Mouse (Mus musculus): ENCODE data around the gene Prkcb.

Gene Prkcb

DNA sequence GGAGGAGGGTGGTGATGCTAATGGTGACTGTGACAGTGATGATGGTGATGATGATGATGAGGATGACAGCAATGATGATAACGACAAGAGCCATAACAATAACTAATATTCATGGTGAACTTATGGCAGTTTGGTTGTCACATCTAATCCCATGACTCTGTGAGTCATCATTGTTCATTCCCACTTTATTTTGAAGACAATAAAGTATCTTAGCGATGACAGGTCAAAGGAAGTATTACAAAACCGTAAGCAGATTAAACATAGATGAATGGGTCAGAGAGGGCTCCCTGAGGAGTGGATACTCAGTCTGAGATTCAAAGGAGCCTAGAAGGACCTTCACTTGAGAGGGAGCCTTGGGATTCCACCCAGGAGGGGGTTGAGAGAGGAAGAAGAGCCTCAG lies 122.3 kb downstream of the Prkcb start:
- no peak for DNase-seq

GRCm38 (mm10) chr7:122413231-122413630 lies 124.7 kb downstream of the Prkcb start:
- DNase-seq, result no peak

GRCm38 (mm10) chr7:122414146-122414545 lies 125.6 kb downstream of the Prkcb start:
- DNase-seq, result no peak

DNA sequence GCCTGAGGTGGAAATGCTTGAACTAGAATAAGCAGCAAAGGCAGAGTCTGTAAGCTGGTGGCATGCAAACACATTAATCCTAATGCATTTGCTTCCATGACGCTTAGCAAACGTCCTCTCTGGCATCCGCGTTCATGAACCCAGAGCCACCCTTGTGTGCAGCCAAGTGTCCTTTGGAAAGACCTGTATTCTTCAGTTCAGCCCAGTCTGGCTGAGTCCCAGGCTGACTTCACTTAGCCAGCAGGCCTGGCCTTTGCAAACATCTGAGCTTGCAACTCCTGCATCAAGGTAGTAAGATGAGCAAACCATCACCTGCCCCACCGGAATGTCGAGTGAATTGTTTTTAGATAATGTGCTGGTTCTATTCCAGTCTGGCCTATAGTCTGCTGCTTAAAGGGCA lies 126.1 kb downstream of the Prkcb start:
- no peak for DNase-seq

GRCm38 (mm10) chr7:122415387-122415786 lies 126.8 kb downstream of the Prkcb start:
- no peak for DNase-seq

DNA sequence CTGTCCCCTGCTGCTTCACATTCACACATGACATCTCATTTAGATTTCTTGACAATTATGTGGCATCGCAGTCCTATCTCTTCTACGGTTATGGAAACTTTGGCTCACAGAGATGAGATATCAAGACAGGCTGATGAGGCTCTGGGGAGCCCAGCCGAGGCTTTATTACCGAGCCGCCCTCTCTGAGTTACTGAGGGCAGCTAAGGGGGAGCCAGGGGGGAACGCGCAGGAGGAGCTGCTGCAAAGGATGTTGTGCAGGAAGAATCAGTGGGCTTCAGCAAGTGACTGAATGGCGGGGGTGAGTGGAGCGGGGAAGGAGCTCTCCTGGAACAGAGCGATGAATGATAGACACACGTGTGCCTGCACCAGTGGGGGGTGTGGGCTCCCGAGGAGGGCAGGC lies 127.4 kb downstream of the Prkcb start:
- no peak for DNase-seq

DNA sequence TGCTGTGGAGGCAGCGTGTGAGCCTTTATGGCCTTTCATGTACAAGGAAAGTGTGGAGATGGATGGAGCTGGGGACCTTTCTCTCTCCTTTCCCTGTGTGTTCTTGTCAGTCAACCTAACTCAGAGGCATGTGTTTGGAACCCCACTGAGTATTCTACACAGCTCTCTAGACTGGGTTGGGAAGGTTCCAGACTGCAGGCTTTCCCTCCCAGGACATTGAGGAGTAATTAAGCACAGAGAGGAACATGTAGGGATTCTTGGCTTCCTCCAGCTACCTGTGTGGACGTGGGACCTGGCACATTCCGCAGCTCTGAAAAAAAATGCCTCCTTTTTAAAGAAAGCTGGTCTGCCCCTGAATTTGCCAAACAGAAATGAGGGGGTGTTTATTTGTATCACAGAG lies 130.0 kb downstream of the Prkcb start:
- DNase-seq, result no peak

DNA sequence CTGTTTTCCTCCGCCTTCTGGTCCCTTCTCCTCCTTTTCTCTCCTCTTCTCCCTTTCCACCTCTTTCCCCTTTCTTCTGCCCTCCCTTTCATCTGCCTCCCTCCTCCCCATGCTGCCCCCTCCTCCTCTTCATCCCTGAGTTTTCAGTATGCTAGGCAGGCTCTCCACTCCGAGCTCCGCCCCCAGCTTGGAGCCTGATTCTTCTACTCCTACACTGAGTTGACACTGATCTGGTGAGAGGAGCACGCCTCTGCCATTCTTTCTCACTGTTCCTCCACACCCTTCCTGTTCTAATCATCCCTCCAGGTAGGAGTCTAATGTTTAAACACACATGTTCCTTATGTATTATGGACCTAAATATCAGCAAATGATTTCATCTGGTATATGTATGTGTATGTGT lies 135.3 kb downstream of the Prkcb start:
- DNase-seq, result no peak

DNA sequence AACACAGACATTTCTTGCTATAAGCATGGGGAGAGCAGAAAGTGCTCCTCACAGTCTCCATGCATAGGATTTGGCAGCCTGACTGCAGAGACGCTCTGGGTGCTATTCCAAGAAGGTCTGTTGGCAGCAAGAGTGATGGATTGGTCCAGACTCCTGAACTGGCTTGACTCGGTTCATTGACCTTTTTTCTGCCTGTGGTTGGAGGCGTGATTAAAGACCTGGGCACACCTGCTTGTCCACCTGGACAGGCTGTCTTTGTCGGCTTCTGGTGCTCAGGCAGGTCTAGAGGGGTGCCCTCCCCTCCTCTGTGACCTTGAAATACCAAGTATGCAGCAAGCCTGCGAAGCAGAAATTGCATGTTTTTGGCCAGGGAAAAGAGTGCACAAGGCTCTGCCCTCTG lies 140.6 kb downstream of the Prkcb start:
- DNase-seq, result no peak

GRCm38 (mm10) chr7:122432401-122432800 lies 143.8 kb downstream of the Prkcb start:
- DNase-seq, result no peak

GRCm38 (mm10) chr7:122433377-122433776 lies 144.8 kb downstream of the Prkcb start:
- DNase-seq, result no peak

DNA sequence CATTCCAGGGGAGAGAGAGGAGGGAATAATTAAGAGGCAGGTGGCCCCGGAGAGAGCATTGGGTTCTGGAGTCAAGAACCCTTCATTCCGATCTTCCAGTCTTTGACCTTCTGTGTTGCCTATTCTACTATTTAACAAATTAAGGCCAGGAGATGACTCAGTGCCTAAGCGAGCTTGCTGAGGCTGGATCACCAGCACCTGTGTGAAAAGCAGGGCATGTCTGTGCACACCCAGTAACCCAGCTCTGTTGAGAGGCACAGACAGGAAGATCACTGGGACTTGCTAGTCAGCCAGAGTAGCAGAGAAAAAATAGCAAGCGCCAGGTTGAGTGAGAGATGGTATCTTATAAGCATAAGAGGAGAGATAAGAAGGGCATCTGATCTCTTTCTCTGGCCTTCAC lies 146.4 kb downstream of the Prkcb start:
- no peak for DNase-seq

- no peak for DNase-seq
Observed at GRCm38 (mm10) chr7:122435561-122435960, 147.0 kb downstream of the Prkcb start.

GRCm38 (mm10) chr7:122437390-122437789 lies 148.8 kb downstream of the Prkcb start:
- DNase-seq, result no peak

DNA sequence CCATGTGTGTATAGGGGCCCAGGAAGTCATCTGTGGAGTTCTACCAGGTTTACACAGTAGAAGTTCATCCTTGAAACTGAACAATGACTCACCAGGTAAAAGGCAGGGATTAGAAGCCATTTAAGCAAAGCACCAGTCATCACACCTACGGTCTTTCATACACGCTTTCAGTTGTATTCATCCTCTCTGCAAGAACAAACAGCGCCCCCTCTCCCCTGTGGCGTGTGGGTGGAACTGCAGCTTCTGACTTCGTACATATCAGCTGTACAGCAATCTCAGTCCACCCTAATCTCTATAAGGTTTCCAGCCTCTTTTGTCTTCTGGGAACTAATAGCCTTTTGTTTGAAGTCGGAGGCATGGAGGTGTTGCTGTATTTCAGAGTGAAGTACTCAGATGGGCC lies 156.5 kb downstream of the Prkcb start:
- DNase-seq, result peak; percentile 10

DNA sequence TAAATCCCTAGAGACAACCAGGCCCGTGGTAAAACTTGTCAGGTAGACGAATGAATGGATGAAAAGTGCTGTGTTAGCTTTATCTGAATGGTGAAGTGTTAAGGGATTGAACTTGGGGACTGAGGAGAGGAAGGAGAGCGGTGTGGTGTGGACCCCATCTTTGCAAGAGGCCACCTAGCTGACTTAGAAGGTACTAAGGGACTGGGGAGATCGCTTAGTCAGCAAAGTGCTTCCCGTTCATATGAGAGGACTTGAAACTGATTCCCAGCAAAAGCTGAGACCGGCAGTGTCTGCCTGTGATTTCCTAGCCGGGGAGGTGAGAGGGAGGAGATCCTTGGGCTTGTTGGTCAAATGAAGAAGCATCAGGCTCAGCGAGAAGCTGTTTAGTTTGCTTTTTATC lies 164.1 kb downstream of the Prkcb start:
- no peak for DNase-seq

DNA sequence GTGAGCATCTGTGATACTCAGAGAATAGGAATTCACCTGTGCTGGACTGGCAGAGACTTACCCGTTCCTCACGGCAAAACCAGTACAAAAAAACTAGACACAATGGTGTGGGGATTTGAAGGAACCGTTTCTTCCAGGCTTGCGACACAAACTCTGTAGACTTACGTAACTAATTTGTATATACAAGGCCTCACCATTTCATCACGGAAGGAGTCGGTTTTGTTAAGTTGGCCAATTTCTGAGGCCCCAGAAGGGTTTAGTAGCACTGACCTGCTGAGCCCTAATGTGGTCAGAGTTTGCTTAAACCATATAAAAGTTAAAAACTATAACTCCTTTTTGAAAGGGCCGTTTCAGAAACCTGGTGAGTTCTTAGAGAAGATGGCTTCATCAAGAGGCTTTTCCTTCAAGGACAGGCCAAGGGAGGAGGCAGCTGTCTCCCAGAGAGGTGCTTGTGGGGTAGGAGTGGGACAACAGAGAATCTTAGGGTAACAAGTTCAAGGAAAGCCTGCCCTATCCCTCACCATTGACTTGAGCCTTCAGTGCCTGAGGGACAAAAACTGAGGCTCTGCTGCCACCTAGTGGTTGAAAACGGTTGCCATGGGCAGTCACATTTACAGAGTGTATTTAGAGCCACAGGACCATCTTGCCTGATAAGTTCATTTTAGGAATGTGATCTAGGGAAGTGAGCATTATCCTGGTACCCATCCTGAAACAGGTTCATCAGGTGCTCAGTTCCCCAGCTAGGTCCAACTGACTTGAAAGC lies 170.8 kb downstream of the Prkcb start:
- peak; percentile 81 for DNase-seq

- DNase-seq, result no peak
Observed at GRCm38 (mm10) chr7:122460020-122460419, 171.5 kb downstream of the Prkcb start.

GRCm38 (mm10) chr7:122465823-122466549 lies 177.4 kb downstream of the Prkcb start:
- peak; percentile 9 for DNase-seq

GRCm38 (mm10) chr7:122466722-122467121 lies 178.2 kb downstream of the Prkcb start:
- no peak for DNase-seq

DNA sequence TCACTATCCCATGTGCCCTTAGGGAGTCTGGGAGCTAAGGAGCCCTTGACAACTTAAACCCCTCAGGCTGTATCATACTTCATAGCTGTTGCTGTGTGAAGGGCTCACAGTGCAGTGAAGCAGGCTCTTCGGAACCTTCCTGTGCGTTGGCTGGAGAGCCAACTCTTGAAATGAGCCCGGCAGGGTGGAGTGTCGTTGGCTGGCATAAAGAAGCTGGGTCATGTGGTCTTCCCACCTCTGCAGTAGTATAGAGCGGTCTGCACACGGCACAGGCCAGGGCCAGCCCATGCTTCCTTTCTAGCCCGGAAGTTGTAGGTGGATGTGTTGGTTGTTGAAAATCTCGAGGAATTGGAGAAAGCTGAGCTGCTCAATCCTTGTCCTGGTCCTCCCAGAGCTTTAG lies 179.3 kb downstream of the Prkcb start:
- DNase-seq, result no peak

DNA sequence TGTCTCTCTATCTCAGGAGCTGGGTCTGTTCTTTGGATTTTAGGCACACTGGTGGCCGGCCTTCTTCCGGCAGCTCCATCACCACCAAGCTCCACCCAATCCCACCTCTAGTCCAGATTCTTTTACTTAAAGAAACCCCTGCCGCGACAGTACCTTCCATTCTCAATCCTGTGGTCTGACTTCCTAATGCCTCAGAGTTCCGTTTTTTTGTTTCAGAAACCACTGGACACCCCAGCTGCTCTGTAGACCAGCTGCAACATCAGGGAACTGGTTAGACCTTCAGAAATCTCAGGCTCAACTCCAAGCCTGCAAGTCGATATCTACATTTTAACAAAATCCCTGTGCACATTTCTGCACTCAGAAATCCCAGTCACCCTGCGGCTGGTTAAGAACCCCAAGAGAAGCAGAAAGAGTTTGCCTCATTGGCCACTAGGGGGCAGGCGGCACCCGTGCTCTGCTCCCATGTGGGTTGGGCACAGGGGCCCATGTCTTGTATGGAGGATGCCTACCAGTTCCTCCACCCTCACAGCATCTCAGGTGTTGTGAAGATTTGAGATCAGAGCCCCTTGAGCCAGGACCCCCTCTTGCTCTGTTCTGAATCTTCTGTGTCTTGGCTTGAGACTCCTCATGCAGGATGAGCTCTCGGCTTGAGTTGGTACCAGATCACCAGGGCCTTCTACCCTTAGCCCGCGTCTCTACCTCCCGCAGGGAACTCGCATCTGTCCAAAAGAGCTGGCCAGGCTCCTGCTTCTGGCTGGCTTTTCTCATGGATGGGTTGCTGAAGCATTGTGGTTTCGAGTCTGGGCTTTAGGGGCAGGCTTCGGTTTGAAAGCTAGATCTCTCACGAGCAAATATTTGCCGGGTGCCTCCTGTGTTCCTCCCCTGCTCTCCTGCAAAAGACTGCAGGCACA lies 182.1 kb downstream of the Prkcb start:
- peak; percentile 62 for DNase-seq

- DNase-seq, result no peak
Observed at GRCm38 (mm10) chr7:122472223-122472622, 183.7 kb downstream of the Prkcb start.

Measured in kidney, adult 9 months (tissue).